Mouse (Mus musculus) G1E (cell line): Measurements from ENCODE around the gene Ccdc78.

Source experiments
- CTCF ChIP-seq: IDR thresholded peaks from 2 replicates; pipeline ENCODE4 v1.5.1; 2012; ENCODE audit warnings: low read depth, low read length, inconsistent platforms, mixed read lengths
- GATA1 ChIP-seq: IDR thresholded peaks from 2 replicates; pipeline ENCODE4 v1.6.1; 2012; ENCODE audit warnings: borderline replicate concordance, low read length, inconsistent platforms, mixed read lengths
- GATA2 ChIP-seq: IDR thresholded peaks from 2 replicates; pipeline ENCODE4 v1.6.1; 2012; ENCODE audit warnings: low read depth, low read length, inconsistent platforms, borderline replicate concordance
- POLR2AphosphoS5 ChIP-seq: IDR thresholded peaks from 2 replicates; pipeline ENCODE4 v1.6.1; 2012; ENCODE audit warnings: low read depth, low read length, inconsistent platforms; ENCODE audit not compliant: insufficient replicate concordance
- TAL1 ChIP-seq: conservative IDR thresholded peaks from 2 replicates; pipeline ENCODE4 v1.6.1; 2012; ENCODE audit warnings: low read depth, low read length, inconsistent platforms, mixed read lengths

GRCm38 (mm10) chr17:25823452-25823851 is 37.1 kb downstream of the Ccdc78 start, which contains the start of gene Wdr24:
- no peak for TF ChIP-seq CTCF
- TF ChIP-seq GATA1, result no peak
- no peak for TF ChIP-seq TAL1
- no peak for TF ChIP-seq POLR2AphosphoS5
- no peak for TF ChIP-seq GATA2
